Mouse (Mus musculus) lung, postnatal 0 days (tissue): ENCODE measurements around the gene Gng2.

ENCODE experiments used
- CTCF ChIP-seq: IDR thresholded peaks from 2 replicates; pipeline ENCODE4 v1.5.1; 2016; ENCODE audit warnings: antibody characterized with exemption, mild to moderate bottlenecking
- EP300 ChIP-seq: IDR thresholded peaks from 2 replicates; pipeline ENCODE4 v1.6.1; 2016; ENCODE audit warnings: antibody characterized with exemption, mild to moderate bottlenecking, control low read depth

DNA sequence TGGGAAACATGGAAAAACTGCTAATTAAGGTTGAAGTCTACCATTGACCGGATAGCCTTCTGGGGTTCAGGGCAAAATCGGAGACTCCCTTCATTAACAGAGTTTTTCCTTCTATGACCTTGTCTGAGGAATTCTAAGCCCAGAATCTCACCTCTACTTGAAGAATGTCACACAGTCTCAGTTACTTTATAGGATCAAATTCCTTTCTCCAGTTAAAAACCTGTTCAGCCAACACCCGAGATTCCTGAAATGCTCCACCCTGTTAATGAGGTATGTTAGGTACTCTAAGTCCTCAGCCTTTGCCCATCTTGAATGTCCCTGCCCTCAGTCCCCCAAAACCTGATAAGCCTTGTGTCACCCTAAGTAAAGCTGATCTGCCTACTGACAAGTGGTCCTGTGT, 11.0 kb upstream of the Gng2 start:
- no peak for TF ChIP-seq CTCF
- 0 out of 2 replicates have a peak, but pooled peaks have one; percentile 11 for TF ChIP-seq EP300
